Mouse (Mus musculus): ENCODE results near the gene Prl3d2.
"Not testable (repeated sequence)": the region's sequence is repeated elsewhere in the genome, so short reads cannot be mapped to it uniquely, and the experiment has no call there.

The Prl3d2 gene

DNA sequence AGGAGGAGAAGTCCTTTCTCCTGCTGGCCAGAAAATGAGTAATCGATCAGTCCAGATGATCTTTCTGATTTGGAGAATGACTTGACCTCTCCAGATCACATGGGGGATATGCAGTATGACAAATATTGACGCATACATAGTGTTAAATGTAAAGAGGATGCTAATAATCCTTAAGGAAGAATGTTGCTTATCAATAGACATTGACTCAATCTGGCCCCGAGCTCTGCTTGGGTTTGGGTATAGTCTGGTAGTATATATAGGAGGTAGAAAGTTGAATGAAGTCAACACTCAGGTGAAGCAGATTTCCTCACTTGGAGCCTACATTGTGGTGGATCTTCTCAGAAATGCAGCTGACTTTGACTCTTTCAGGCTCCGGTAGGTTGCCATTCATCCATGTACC, at the start of gene Prl3d2:
TSS of gene Prl3d2 (plus strand) at position 301 of the 400 bp plus-strand sequence.
- not testable (repeated sequence) for ATAC-seq (ENCODE audit: insufficient number of reproducible peaks, low FRiP score, low TSS enrichment)

DNA sequence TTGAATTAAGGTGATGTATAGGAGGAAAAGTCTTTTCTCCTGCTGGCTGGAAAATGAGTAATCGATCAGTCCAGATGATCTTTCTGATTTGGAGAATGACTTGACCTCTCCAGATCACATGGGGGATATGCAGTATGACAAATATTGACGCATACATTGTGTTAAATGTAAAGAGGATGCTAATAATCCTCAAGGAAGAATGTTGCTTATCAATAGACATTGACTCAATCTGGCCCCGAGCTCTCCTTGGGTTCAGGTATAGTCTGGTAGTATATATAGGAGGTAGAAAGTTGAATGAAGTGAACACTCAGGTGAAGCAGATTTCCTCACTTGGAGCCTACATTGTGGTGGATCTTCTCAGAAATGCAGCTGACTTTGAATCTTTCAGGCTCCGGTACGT, 27.6 kb upstream of the Prl3d2 start, which contains the start of gene Prl3d1:
TSS of gene Prl3d1 (plus strand) at position 301 of the 400 bp plus-strand sequence.
- ATAC-seq (ENCODE audit: insufficient number of reproducible peaks, low FRiP score, low TSS enrichment): not testable (repeated sequence)

DNA sequence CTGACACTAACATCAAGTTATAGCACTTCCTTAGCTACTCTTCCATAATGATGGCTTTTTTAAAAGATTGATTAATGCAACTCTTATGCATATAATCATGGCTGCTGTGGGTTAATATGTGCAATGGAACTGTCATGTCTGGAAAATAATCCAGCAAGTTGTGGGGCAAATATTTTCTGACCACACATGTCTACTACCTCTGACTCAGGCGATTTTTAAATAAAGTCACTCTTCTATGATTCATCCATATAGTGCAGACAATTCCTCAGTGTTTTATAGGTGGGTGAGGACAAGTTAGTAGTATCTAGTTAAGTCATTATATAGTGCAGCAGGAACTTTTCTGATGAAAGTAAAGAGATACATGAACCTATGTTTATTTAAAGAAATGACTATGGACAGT, 26.8 kb downstream of the Prl3d2 start:
- ATAC-seq (ENCODE audit: insufficient number of reproducible peaks, low FRiP score, low TSS enrichment): no peak

DNA sequence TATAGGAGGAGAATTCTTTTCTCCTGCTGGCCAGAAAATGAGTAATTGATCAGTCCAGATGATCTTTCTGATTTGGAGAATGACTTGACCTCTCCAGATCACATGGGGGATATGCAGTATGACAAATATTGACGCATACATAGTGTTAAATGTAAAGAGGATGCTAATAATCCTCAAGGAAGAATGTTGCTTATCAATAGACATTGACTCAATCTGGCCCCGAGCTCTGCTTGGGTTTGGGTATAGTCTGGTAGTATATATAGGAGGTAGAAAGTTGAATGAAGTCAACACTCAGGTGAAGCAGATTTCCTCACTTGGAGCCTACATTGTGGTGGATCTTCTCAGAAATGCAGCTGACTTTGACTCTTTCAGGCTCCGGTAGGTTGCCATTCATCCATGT, 35.0 kb downstream of the Prl3d2 start, which contains the start of gene Prl3d3:
TSS of gene Prl3d3 (plus strand) at position 301 of the 400 bp plus-strand sequence.
- ATAC-seq (ENCODE audit: insufficient number of reproducible peaks, low FRiP score, low TSS enrichment): not testable (repeated sequence)

Measured in cerebellum, adult (tissue).